Mouse (Mus musculus) naive thymus-derived CD4-positive, alpha-beta T cell, adult 2 months (primary cell): ENCODE measurements around the gene 4930558C23Rik.
"Not testable (repeated sequence)": the region's sequence is repeated elsewhere in the genome, so short reads cannot be mapped to it uniquely, and the experiment has no call there.

Experiments used
- DNase-seq: peaks from one replicate; pipeline ENCODE4 v3.0.0-alpha.2; 2011; ENCODE audit warnings: low read depth

Gene 4930558C23Rik

DNA sequence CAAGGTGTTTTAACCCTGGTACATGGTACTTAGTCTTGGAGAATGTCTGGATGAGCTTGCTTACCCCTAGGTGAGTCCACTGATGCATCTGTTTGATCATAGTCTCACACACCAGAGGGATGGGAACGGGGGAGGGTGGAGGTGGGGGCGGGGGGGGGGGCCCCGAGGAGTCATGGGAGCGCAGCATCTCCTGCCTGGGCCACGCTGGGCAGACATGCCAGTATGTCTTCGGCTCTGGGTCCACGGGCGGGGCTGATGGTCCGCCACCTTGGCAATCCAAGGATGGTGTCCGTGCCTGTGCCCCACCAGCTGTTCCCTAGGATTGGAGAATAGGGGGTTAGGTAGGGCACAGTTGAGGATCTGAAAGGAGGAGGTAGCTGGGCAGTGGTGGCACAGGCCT lies 29.4 kb downstream of the 4930558C23Rik start:
- DNase-seq = no peak

DNA sequence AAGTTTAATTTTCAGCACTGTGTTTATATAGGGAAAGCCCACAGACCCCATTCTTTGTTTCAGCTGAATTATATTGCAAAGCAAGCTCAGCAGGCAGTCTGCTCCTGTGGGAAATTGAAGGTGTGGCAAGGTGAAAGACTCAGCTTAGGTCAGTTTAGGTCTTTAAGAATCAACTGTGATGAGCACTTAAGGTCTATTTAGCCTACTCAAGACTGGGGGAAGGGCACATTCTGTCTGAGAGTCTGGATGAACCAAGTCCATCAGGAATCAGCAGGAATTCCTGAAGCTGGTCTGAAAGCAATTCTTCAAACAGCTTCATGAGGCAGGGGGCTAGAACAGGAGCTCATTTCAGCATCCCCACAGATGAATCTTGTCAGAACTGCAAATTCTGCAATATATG lies 32.5 kb downstream of the 4930558C23Rik start:
- DNase-seq = no peak

GRCm38 (mm10) chr3:95360276-95360675 lies 42.4 kb downstream of the 4930558C23Rik start:
- not testable (repeated sequence) for DNase-seq

- no peak for DNase-seq
These were observed 44.9 kb downstream of the 4930558C23Rik start for GRCm38 (mm10) chr3:95357746-95358145.

DNA sequence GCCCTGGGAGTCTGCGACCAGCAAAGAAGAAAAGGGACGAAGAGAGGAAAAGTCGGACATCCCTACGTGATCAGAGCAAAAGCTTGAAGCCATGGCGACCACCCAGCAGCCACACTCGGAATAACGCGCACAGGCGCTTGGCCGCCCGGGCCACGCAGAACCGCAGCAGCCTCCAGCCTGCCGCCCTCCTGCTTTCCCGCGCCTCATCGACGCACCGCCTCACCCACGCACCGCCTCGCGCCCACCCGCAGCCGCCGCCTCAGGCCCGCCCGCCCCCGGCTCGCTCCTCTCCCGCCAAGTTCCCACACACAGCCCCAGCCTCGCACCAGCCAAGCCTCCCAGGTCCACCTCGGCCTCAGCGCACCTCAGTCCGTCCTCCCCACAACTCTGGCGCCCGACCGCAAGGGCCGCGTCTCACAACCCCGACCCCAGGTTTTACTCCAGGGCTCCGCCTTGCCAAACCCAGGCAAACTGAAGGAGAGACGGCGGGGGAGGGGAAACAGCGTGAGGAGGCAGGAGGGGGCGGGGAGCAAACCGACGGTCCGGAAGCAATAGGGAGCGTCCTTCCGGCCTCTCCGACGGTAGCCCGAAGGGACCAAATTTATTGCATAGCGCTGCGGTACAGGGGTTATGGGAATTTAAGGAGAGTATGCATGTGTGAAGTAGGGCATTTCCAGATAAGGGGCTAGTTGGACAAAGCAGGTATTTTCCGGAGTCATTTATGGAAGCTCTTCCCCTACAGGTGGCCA lies 45.8 kb downstream of the 4930558C23Rik start, which contains the start of gene Setdb1:
Gene Setdb1 (minus strand): TSS at position 502 of the 749 bp plus-strand sequence.
- peak; percentile 92 for DNase-seq

- not testable (repeated sequence) for DNase-seq
These were observed 46.6 kb downstream of the 4930558C23Rik start for GRCm38 (mm10) chr3:95355911-95356544.

- peak; percentile 73 for DNase-seq
These were observed 53.1 kb downstream of the 4930558C23Rik start for GRCm38 (mm10) chr3:95349491-95349890.

DNA sequence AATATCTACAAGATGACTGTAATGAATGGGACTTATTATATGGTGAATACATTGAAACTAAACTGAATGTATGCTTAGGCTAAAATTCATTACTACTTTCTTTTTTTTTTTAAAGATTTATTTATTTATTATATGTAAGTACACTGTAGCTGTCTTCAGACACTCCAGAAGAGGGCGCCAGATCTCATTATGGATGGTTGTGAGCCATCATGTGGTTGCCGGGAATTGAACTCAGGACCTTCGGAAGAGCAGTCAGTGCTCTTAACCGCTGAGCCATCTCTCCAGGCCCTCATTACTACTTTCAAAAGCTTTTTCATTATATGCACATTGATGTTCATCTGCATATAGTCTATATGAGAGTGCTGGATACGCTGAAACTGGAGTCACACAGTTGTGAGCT lies 54.3 kb downstream of the 4930558C23Rik start:
- not testable (repeated sequence) for DNase-seq

DNA sequence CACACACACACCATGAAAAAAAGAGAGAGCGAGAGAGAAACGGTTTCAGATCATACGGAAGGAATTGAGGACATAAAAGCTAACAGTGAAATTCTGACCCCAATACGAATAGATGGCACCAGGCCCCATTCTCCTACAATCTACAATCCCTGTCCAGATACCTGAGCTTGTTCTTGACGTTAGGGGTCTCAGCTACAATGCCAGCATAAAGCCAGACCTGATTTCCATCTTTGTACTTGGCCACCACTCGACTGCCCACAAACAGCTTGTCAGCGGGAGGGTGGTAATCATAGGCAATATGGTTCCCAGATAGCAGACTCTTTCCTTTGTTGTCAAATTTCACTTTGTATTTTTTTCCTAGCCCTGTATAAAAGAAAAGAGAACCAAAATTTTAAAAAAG lies 56.2 kb downstream of the 4930558C23Rik start:
- no peak for DNase-seq

DNA sequence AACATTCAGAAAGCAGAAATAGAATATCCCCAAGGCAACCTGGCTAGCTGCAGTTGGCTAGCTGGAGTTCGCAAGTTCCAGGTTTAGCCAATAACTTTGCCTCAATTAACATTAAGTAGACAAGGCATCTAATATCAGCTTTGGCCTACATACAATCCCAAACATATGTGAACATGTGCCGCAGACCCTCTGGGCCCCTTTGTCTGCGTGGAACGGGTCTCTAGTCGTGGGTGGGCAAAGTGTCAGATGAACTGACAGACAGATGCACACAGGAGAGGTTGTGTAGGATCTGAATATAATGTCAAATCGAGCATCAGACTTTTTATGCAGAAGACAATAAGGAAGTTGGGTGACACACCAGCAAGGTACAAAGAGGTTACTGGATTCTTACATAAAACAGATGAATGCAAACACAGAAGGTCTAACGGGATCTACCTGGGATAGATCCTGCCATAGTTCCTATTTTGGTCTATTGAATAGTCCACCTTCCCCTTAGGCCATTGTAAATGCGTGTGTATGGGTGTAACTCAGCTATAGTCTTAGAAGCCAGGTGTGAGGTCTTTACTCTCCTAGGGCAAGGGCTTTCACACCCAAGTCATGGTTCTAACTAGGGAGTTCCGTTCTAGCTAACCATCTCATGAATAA lies 59.2 kb downstream of the 4930558C23Rik start:
- not testable (repeated sequence) for DNase-seq

DNA sequence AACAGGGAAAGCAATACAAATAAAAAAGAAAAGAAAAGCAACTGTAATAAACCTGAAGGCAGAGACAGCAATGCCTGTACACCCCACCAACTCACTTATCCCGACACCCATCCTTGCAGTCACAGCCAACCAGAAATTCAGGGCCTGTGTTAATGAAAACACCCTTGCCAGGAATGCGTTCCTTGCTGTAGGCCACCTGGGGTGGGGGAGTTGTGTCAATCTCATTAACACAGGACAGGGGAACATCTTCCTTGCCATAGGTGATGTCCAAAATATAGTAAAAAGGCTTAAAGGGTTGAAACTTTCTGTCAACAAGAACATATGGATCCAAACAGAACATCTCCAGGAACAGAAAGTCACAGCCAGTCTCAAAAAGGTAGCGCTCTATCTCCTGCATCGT lies 64.4 kb downstream of the 4930558C23Rik start:
- DNase-seq = no peak

- no peak for DNase-seq
These were observed 65.3 kb downstream of the 4930558C23Rik start for GRCm38 (mm10) chr3:95337345-95337744.
